Mouse (Mus musculus) heart, embryonic 15.5 days (tissue): ENCODE measurements around the gene Irf2bp2. TPM values are rescaled to one million over a fixed set of nuclear protein-coding genes. Genes with fewer than 3 reads are reported as not detected.

ENCODE experiments used
- ATAC-seq: fragments of 200-750 bp; cut with Nextera tagmentation; replicated peaks from 2 replicates; pipeline ENCODE4 v1.8.0; 2017; ENCODE audit warnings: low read depth, moderate TSS enrichment; ENCODE audit not compliant: insufficient number of reproducible peaks, insufficient read depth, low FRiP score
- H3K27ac ChIP-seq: fragments of 300-500 bp; sonication (generic); 2 replicates; pipeline ENCODE4 v1.5.1; 2015; ENCODE audit warnings: mild to moderate bottlenecking, inconsistent platforms
- H3K27me3 ChIP-seq: fragments of 300-500 bp; sonication (generic); 2 replicates; pipeline ENCODE4 v1.6.1; 2015; ENCODE audit warnings: inconsistent platforms
- H3K36me3 ChIP-seq: fragments of 300-500 bp; sonication (generic); 2 replicates; pipeline ENCODE4 v1.6.1; 2015; ENCODE audit warnings: mild to moderate bottlenecking, inconsistent platforms
- H3K4me1 ChIP-seq: fragments of 300-500 bp; sonication (generic); replicated peaks from 2 replicates; pipeline ENCODE4 v1.6.1; 2015; ENCODE audit warnings: inconsistent platforms
- H3K4me2 ChIP-seq: fragments of 300-500 bp; sonication (generic); 2 replicates; pipeline ENCODE4 v1.6.1; 2015; ENCODE audit warnings: inconsistent platforms, mild to moderate bottlenecking, moderate library complexity
- H3K4me3 ChIP-seq: fragments of 300-500 bp; sonication (generic); 2 replicates; pipeline ENCODE4 v1.5.1; 2015; ENCODE audit warnings: mild to moderate bottlenecking, inconsistent platforms
- H3K9ac ChIP-seq: fragments of 300-500 bp; sonication (generic); 2 replicates; pipeline ENCODE4 v1.6.1; 2015; ENCODE audit warnings: mild to moderate bottlenecking, inconsistent platforms
- H3K9me3 ChIP-seq: fragments of 300-500 bp; sonication (generic); replicated peaks from 2 replicates; pipeline ENCODE4 v1.6.1; 2016; ENCODE audit warnings: inconsistent platforms
- WGBS: fragments of 180-500 bp; shearing (Covaris S2); methylation state at CpG from one replicate; pipeline ENCODE4 v1.1.7; 2015; ENCODE audit warnings: mixed read lengths; 5-methylcytosine and 5-hydroxymethylcytosine counted together
- polyA plus RNA-seq: library from polyadenylated mRNA; unstranded; fragments of >200 nt; fragmentation: Nextera tagmentation; extraction: Ambion mirVana; gene quantifications from 2 replicates; pipeline ENCODE4 v1.2.1, GENCODE M21; 2015

Irf2bp2 gene
- polyA plus RNA-seq, 1 experiment from 2014 or later: 10.3 TPM

- Histone ChIP-seq H3K36me3 (no peaks in the 10 kb centered on the region), H3K27me3 (no peaks in the 10 kb centered on the region), H3K4me3 (no peak overlapping the region), H3K9me3 (no peaks in the 10 kb centered on the region), H3K27ac (no peak overlapping the region), H3K4me2 (no peak overlapping the region), H3K4me1 (peaks cover 7% of the 10 kb centered on the region; the same call in 1 of the 2 replicates), H3K9ac (no peak overlapping the region)
- ATAC-seq: no peak
Measured at GRCm38 (mm10) chr8:126576086-126576485, 17.7 kb downstream of the Irf2bp2 start.

DNA sequence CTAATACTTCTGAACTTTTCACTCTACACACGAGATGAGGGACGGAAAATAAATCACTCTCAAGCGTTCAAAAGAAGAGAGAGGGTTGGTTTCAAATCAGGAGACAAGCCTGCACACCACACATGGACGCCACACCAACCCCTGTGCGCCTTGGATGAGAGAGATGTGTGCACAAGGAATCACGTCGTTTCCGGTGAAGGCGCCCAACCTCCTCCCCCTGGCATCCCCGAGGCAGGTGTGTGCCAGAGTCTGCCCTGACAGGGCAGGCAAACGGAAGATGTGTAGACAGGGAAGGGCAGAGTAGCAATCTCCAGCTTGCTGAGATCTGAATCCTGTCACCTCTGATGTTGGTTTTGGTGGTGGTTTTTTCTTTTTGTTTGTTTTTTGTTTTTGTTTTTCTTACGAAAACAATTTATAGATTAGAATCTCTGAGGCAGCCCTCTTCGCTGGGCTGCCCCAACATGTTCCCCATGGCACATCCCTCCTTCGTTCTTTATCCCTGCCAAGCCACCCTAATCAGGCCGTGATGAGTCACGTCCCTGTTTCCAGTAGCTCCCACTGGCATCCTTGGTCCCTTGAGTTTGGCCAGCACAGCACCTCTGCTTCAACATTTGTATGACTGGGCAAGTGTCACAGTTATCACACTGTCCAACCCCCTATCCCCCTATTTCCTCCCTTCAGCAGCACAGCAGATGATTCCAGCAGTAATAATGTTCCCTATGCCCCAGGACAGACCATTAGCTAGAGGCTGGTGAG lies 18.7 kb downstream of the Irf2bp2 start:
- Histone ChIP-seq H3K27ac (no peak overlapping the region), H3K4me2 (no peak overlapping the region), H3K36me3 (no peaks in the 10 kb centered on the region), H3K9ac (no peak overlapping the region), H3K4me3 (no peak overlapping the region), H3K27me3 (no peaks in the 10 kb centered on the region), H3K4me1 (peaks cover 16% of the 10 kb centered on the region), H3K9me3 (no peaks in the 10 kb centered on the region)
- 81% methylated on average over 16 of the region's 16 CpGs for whole genome bisulfite sequencing
- ATAC-seq: no peak

- no peak overlapping the region for H3K4me2 ChIP-seq
- no peak for ATAC-seq
- H3K9me3 ChIP-seq: no peaks in the 10 kb centered on the region
- H3K27me3 ChIP-seq: no peaks in the 10 kb centered on the region
- H3K36me3 ChIP-seq: no peaks in the 10 kb centered on the region
- WGBS: 83% methylated on average over 4 of the region's 4 CpGs
- no peak overlapping the region for H3K9ac ChIP-seq
- H3K27ac ChIP-seq: no peak overlapping the region
- H3K4me1 ChIP-seq: peaks cover 16% of the 10 kb centered on the region
- H3K4me3 ChIP-seq: no peak overlapping the region
Measured at GRCm38 (mm10) chr8:126573878-126574277, 19.9 kb downstream of the Irf2bp2 start.

- H3K36me3 ChIP-seq: no peaks in the 10 kb centered on the region
- no peak for ATAC-seq
- 80% methylated on average over 6 of the region's 6 CpGs for WGBS
- H3K4me2 ChIP-seq: no peak overlapping the region
- H3K27ac ChIP-seq: no peak overlapping the region
- H3K9me3 ChIP-seq: no peaks in the 10 kb centered on the region
- H3K9ac ChIP-seq: no peak overlapping the region
- no peaks in the 10 kb centered on the region for H3K27me3 ChIP-seq
- no peak overlapping the region for H3K4me3 ChIP-seq
- peaks cover 17% of the 10 kb centered on the region for H3K4me1 ChIP-seq
Measured at GRCm38 (mm10) chr8:126573079-126573694, 20.6 kb downstream of the Irf2bp2 start.

DNA sequence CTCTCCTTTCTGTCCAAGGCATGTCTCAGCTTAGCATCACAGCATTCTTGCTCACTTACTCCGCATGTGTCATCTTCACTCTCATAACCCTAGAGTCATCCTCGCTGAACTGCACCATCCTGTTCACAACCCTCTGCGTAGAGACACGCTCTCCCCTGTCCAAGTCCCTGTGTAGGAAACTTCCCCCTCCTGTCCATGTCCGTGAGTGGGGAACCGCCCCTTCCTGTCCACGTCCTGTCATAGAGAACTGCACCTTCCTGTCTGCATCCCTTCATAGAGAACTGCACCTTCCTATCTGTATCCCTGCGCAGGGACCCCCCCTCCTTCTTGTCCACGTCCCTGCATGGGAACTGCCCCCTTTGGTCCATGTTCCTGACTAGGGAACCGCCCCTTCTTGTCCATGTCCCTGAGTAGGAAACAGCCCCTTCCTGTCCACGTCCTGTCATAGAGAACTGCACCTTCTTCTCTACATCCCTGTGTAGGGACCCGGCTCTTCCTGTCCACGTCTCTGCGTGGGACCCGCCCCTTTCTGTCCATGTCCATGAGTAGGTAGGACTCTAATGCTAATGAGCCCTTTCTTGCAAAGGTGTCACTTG lies 22.6 kb downstream of the Irf2bp2 start:
- H3K27me3 ChIP-seq: no peaks in the 10 kb centered on the region
- H3K9ac ChIP-seq: no peak overlapping the region
- no peaks in the 10 kb centered on the region for H3K9me3 ChIP-seq
- no peak overlapping the region for H3K4me2 ChIP-seq
- no peak overlapping the region for H3K4me3 ChIP-seq
- no peaks in the 10 kb centered on the region for H3K36me3 ChIP-seq
- H3K4me1 ChIP-seq: peaks cover 37% of the 10 kb centered on the region
- no peak overlapping the region for H3K27ac ChIP-seq
- ATAC-seq: no peak
- 69% methylated on average over 15 of the region's 15 CpGs for WGBS

- ATAC-seq: no peak
- Histone ChIP-seq H3K4me2 (no peak overlapping the region), H3K27me3 (no peaks in the 10 kb centered on the region), H3K27ac (no peak overlapping the region), H3K4me1 (peaks cover 43% of the 10 kb centered on the region), H3K9ac (no peak overlapping the region), H3K36me3 (no peaks in the 10 kb centered on the region), H3K9me3 (no peaks in the 10 kb centered on the region), H3K4me3 (no peak overlapping the region)
- 69% methylated on average over 9 of the region's 9 CpGs for WGBS
Measured at GRCm38 (mm10) chr8:126570521-126571040, 23.2 kb downstream of the Irf2bp2 start.

GRCm38 (mm10) chr8:126570046-126570445 lies 23.7 kb downstream of the Irf2bp2 start:
- 80% methylated on average over 3 of the region's 3 CpGs for WGBS
- Histone ChIP-seq H3K36me3 (no peaks in the 10 kb centered on the region), H3K9me3 (no peaks in the 10 kb centered on the region), H3K9ac (no peak overlapping the region), H3K4me1 (peaks cover 46% of the 10 kb centered on the region), H3K4me2 (no peak overlapping the region), H3K27ac (no peak overlapping the region), H3K4me3 (no peak overlapping the region), H3K27me3 (no peaks in the 10 kb centered on the region)
- no peak for ATAC-seq

- ATAC-seq: no peak
- WGBS: 93% methylated on average over 1 of the region's 1 CpGs
- no peak overlapping the region for H3K4me2 ChIP-seq
Measured at GRCm38 (mm10) chr8:126569638-126570037, 24.1 kb downstream of the Irf2bp2 start.

DNA sequence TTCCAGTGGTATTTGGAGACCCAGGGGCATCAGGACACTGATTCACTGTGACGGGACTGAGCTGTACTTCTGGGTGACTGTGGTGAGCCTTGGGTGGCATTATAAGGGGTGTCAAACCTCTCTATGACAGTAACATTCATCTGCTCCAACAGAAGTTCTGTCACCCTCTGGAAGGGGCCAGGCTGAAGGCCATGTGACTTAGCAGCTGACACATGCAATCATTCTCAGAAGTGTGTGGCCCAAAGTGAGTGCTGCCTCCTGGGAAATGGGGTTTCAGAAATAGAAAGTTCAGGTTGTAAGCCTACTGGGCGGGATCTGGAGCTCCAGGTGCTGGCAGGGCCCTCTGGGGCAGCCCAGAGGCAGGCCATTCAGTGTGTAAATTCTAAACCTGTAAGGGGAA lies 26.1 kb downstream of the Irf2bp2 start:
- no peaks in the 10 kb centered on the region for H3K27me3 ChIP-seq

More at GRCm38 (mm10) chr8:126569638-126570037, 24.1 kb downstream of the Irf2bp2 start:
- H3K9ac ChIP-seq: no peak overlapping the region
- peaks cover 50% of the 10 kb centered on the region for H3K4me1 ChIP-seq
- H3K27ac ChIP-seq: no peak overlapping the region
- no peaks in the 10 kb centered on the region for H3K27me3 ChIP-seq
- H3K9me3 ChIP-seq: no peaks in the 10 kb centered on the region
- no peaks in the 10 kb centered on the region for H3K36me3 ChIP-seq
- no peak overlapping the region for H3K4me3 ChIP-seq

GRCm38 (mm10) chr8:126566446-126567062 lies 27.2 kb downstream of the Irf2bp2 start:
- WGBS: 7% methylated on average over 14 of the region's 14 CpGs

More for the DNA sequence above, 26.1 kb downstream of the Irf2bp2 start:
- Histone ChIP-seq H3K9me3 (no peaks in the 10 kb centered on the region), H3K4me1 (peaks cover 58% of the 10 kb centered on the region), H3K4me3 (no peak overlapping the region), H3K9ac (peak overlapping the region; percentile 41), H3K27ac (peak overlapping the region; percentile 98), H3K4me2 (peak overlapping the region; percentile 46), H3K36me3 (no peaks in the 10 kb centered on the region)
- ATAC-seq: no peak
- WGBS: 36% methylated on average over 2 of the region's 2 CpGs

GRCm38 (mm10) chr8:126565954-126566445 lies 27.8 kb downstream of the Irf2bp2 start:
- peak overlapping the region; percentile 46 for H3K4me2 ChIP-seq
- no peaks in the 10 kb centered on the region for H3K36me3 ChIP-seq
- H3K4me1 ChIP-seq: peaks cover 53% of the 10 kb centered on the region
- no peaks in the 10 kb centered on the region for H3K27me3 ChIP-seq
- H3K4me3 ChIP-seq: no peak overlapping the region
- ATAC-seq: peak; percentile 54
- H3K9ac ChIP-seq: peak overlapping the region; percentile 8; the same call in 1 of the 2 replicates
- no peaks in the 10 kb centered on the region for H3K9me3 ChIP-seq
- peak overlapping the region; percentile 98 for H3K27ac ChIP-seq
- 32% methylated on average over 6 of the region's 6 CpGs for WGBS

More at GRCm38 (mm10) chr8:126566446-126567062, 27.2 kb downstream of the Irf2bp2 start:
- Histone ChIP-seq H3K27ac (peak overlapping the region; percentile 98), H3K4me1 (peaks cover 58% of the 10 kb centered on the region), H3K4me2 (peak overlapping the region; percentile 46), H3K4me3 (no peak overlapping the region), H3K36me3 (no peaks in the 10 kb centered on the region), H3K27me3 (no peaks in the 10 kb centered on the region), H3K9ac (peak overlapping the region; percentile 41; the same call in 1 of the 2 replicates), H3K9me3 (no peaks in the 10 kb centered on the region)
- peak; percentile 83 for ATAC-seq
